Mouse (Mus musculus): Measurements from ENCODE around the gene Rhno1.

Gene Rhno1

GRCm38 (mm10) chr6:128363007-128363825, 505 bp upstream of the Rhno1 start:
- DNase-seq (ENCODE audit: low spot score): peak; percentile 53

GRCm38 (mm10) chr6:128361901-128362300, 810 bp downstream of the Rhno1 start:
- peak; percentile 16 for DNase-seq (ENCODE audit: low spot score)

- peak; percentile 87 for DNase-seq (ENCODE audit: low spot score)
Observed at GRCm38 (mm10) chr6:128358999-128359398, 3.7 kb downstream of the Rhno1 start.

- peak; percentile 97 for DNase-seq (ENCODE audit: low spot score)
Observed at GRCm38 (mm10) chr6:128355726-128356416, 6.8 kb downstream of the Rhno1 start, which contains the start of gene Tulp3. TSS of gene Tulp3 (minus strand) at chr6:128355851.

GRCm38 (mm10) chr6:128355201-128355681, 7.5 kb downstream of the Rhno1 start:
- no peak for DNase-seq (ENCODE audit: low spot score)

- no peak for DNase-seq (ENCODE audit: low spot score)
Observed at GRCm38 (mm10) chr6:128354140-128354539, 8.6 kb downstream of the Rhno1 start.

GRCm38 (mm10) chr6:128349711-128350110, 13.0 kb downstream of the Rhno1 start:
- DNase-seq (ENCODE audit: low spot score): peak; percentile 75

- DNase-seq (ENCODE audit: low spot score): no peak
Observed at GRCm38 (mm10) chr6:128346782-128347181, 15.9 kb downstream of the Rhno1 start.

- DNase-seq (ENCODE audit: low spot score): no peak
Observed at GRCm38 (mm10) chr6:128345623-128346022, 17.1 kb downstream of the Rhno1 start.

- DNase-seq (ENCODE audit: low spot score): no peak
Observed at GRCm38 (mm10) chr6:128341956-128342723, 20.6 kb downstream of the Rhno1 start.

GRCm38 (mm10) chr6:128338876-128339275, 23.8 kb downstream of the Rhno1 start:
- no peak for DNase-seq (ENCODE audit: low spot score)

GRCm38 (mm10) chr6:128337467-128337866, 25.2 kb downstream of the Rhno1 start:
- DNase-seq (ENCODE audit: low spot score): no peak

GRCm38 (mm10) chr6:128334397-128335124, 28.1 kb downstream of the Rhno1 start:
- DNase-seq (ENCODE audit: low spot score): peak; percentile 87

- DNase-seq (ENCODE audit: low spot score): peak; percentile 92
Observed at GRCm38 (mm10) chr6:128318317-128318716, 44.4 kb downstream of the Rhno1 start.

- no peak for DNase-seq (ENCODE audit: low spot score)
Observed at GRCm38 (mm10) chr6:128315597-128315996, 47.1 kb downstream of the Rhno1 start.

- no peak for DNase-seq (ENCODE audit: low spot score)
Observed at GRCm38 (mm10) chr6:128314796-128315195, 47.9 kb downstream of the Rhno1 start.

GRCm38 (mm10) chr6:128308311-128308710, 54.4 kb downstream of the Rhno1 start:
- peak; percentile 79 for DNase-seq (ENCODE audit: low spot score)

Measured in retina, embryonic 14.5 days (tissue).